Comparison of ENCODE assay signal across 17 mouse cellular contexts in the genomic region with DNA sequence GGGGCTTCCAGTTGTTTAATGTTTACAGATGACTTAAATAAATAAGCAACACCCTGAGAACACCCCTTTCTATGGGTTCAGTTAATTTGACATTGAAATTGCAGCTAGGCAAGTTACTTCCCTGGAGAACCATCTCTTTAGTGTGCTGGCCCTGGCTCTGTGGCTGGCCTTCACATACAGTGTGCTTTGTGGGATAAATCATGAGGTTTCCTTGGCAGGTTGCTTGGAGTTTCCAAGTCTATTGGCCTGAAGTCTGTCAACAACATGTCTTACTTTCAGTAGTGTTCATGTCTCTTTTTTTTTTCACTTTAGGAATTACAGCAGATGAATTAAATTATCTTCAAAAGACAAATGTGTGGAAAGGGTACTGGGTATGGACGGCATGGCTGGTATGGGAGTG.
"Had no signal": no experiment of that assay in that cellular context is flagged by ENCODE, and none has a peak within 500 bp of the region (broad histone marks: within the 10 kb centered on the region; RNA-seq: fewer than 3 reads in every experiment).

No protein-coding gene starts in this region.

- H3K27me3 ChIP-seq: midbrain, embryonic 12.5 days; neural tube, embryonic 13.5 days; neural tube, embryonic 15.5 days; stomach, embryonic 15.5 days had no signal

- DNase-seq: lung, adult 18-20 months; lung, embryonic 14.5 days; lung, postnatal 10 days; lung, postnatal 4 days; midbrain, embryonic 14.5 days; right cerebral cortex, postnatal 14 days; thymus, adult 2 months; thymus, postnatal 25 days; thymus, postnatal 4 days had no signal

- H3K9ac ChIP-seq: lung, embryonic 14.5 days; midbrain, embryonic 12.5 days; neural tube, embryonic 13.5 days; neural tube, embryonic 15.5 days; stomach, embryonic 15.5 days had no signal

- H3K4me2 ChIP-seq: lung, embryonic 14.5 days; midbrain, embryonic 12.5 days; neural tube, embryonic 13.5 days; neural tube, embryonic 15.5 days; stomach, embryonic 15.5 days had no signal

- H3K9me3 ChIP-seq: midbrain, embryonic 10.5 days; midbrain, embryonic 12.5 days; neural tube, embryonic 13.5 days; neural tube, embryonic 15.5 days; stomach, embryonic 15.5 days had no signal

- H3K4me3 ChIP-seq: midbrain, embryonic 10.5 days; midbrain, embryonic 12.5 days; myocyte; neural tube, embryonic 13.5 days; neural tube, embryonic 15.5 days; stomach, embryonic 15.5 days had no signal

- H3K36me3 ChIP-seq: midbrain, embryonic 10.5 days; midbrain, embryonic 12.5 days; neural tube, embryonic 13.5 days; neural tube, embryonic 15.5 days; stomach, embryonic 15.5 days had no signal

- ATAC-seq: midbrain, embryonic 16.5 days had no signal

- H3K4me1 ChIP-seq: midbrain, embryonic 10.5 days; midbrain, embryonic 12.5 days; neural tube, embryonic 13.5 days; neural tube, embryonic 15.5 days; stomach, embryonic 15.5 days had no signal

- H3K27ac ChIP-seq: midbrain, embryonic 10.5 days; midbrain, embryonic 12.5 days; neural tube, embryonic 13.5 days; neural tube, embryonic 15.5 days; stomach, embryonic 15.5 days; stomach, postnatal 0 days had no signal
